Mouse (Mus musculus) midbrain, postnatal 0 days (tissue): ENCODE measurements around the gene Gdpd2. TPM values are rescaled to one million over a fixed set of nuclear protein-coding genes. Genes with fewer than 3 reads are reported as not detected.
A peak's percentile ranks its signal among the peaks of the same experiment; 100 is the strongest.

Experiments
- ATAC-seq: fragments of 200-750 bp; cut with Nextera tagmentation; 2 replicates; pipeline ENCODE4 v1.8.0; 2017; ENCODE audit warnings: moderate number of reproducible peaks, mild to moderate bottlenecking, moderate TSS enrichment, moderate library complexity; ENCODE audit not compliant: low FRiP score
- DNase-seq: peaks from one replicate; pipeline ENCODE4 v3.0.0-alpha.2; 2015; ENCODE audit warnings: low spot score
- H3K27ac ChIP-seq: fragments of 300-500 bp; sonication (generic); 2 replicates; pipeline ENCODE4 v1.5.1; 2014; ENCODE audit warnings: low read depth, mild to moderate bottlenecking, low read length, mixed read lengths
- H3K27me3 ChIP-seq: fragments of 300-500 bp; sonication (generic); 2 replicates; pipeline ENCODE4 v1.6.1; 2014; ENCODE audit warnings: low read length, control low read depth, mixed read lengths; ENCODE audit not compliant: insufficient read depth
- H3K36me3 ChIP-seq: fragments of 300-500 bp; sonication (generic); 2 replicates; pipeline ENCODE4 v1.6.1; 2014; ENCODE audit warnings: low read length, control low read depth, mixed read lengths; ENCODE audit not compliant: insufficient read depth
- H3K4me1 ChIP-seq: fragments of 300-500 bp; sonication (generic); 2 replicates; pipeline ENCODE4 v1.6.1; 2014; ENCODE audit warnings: mild to moderate bottlenecking, control low read depth, antibody characterized with exemption, low read length, mixed read lengths; ENCODE audit not compliant: insufficient read depth
- H3K4me2 ChIP-seq: fragments of 300-500 bp; sonication (generic); 2 replicates; pipeline ENCODE4 v1.6.1; 2014; ENCODE audit warnings: low read depth, mild to moderate bottlenecking, low read length, mixed read lengths; ENCODE audit not compliant: poor library complexity, severe bottlenecking
- H3K4me3 ChIP-seq: fragments of 300-500 bp; sonication (generic); 2 replicates; pipeline ENCODE4 v1.5.1; 2014; ENCODE audit warnings: low read depth, mild to moderate bottlenecking, low read length, moderate library complexity
- H3K9ac ChIP-seq: fragments of 300-500 bp; sonication (generic); replicated peaks from 2 replicates; pipeline ENCODE4 v1.6.1; 2014; ENCODE audit warnings: mild to moderate bottlenecking, low read length, moderate library complexity, mixed read lengths; ENCODE audit not compliant: poor library complexity, severe bottlenecking
- H3K9me3 ChIP-seq: fragments of 300-500 bp; sonication (generic); 2 replicates; pipeline ENCODE4 v1.6.1; 2016; ENCODE audit warnings: low read length, control low read depth
- CTCF ChIP-seq: IDR thresholded peaks from 2 replicates; pipeline ENCODE4 v1.5.1; 2016; ENCODE audit warnings: antibody characterized with exemption, mild to moderate bottlenecking
- WGBS: fragments of 180-500 bp; shearing (Covaris S2); extraction: QIAGEN DNeasy Blood & Tissue Kit; methylation state at CpG from one replicate; pipeline ENCODE4 v1.1.7; 2014; 5-methylcytosine and 5-hydroxymethylcytosine counted together
- polyA plus RNA-seq: library from polyadenylated mRNA; unstranded; fragments of >200 nt; fragmentation: Nextera tagmentation; extraction: Ambion mirVana; gene quantifications from 2 replicates; pipeline ENCODE4 v1.2.1, GENCODE M21; 2015
- total RNA-seq: library from RNA; depleted of rRNA; stranded (reverse); fragments of >200 nt; gene quantifications from 2 replicates; pipeline ENCODE4 v1.2.3, GENCODE M21; 2014

Gene Gdpd2
- total and polyA plus RNA-seq, 2 experiments from 2014 or later = 42.5 to 43.8 TPM

GRCm38 (mm10) chrX:100716173-100716572, 13.5 kb upstream of the Gdpd2 start:
- H3K36me3 ChIP-seq = no peaks in the 10 kb centered on the region
- no peaks in the 10 kb centered on the region for H3K9me3 ChIP-seq
- no peaks in the 10 kb centered on the region for H3K4me1 ChIP-seq
- DNase-seq (no peak), ATAC-seq (no peak)
- TF ChIP-seq CTCF = no peak
- H3K4me2 ChIP-seq = no peak overlapping the region
- H3K9ac ChIP-seq = no peak overlapping the region
- no peak overlapping the region for H3K27ac ChIP-seq
- no peaks in the 10 kb centered on the region for H3K27me3 ChIP-seq
- H3K4me3 ChIP-seq = no peak overlapping the region
- 88% methylated on average over 6 of the region's 6 CpGs for WGBS

GRCm38 (mm10) chrX:100728947-100729346, 726 bp upstream of the Gdpd2 start:
- no peak overlapping the region for H3K4me3 ChIP-seq
- DNase-seq = peak; percentile 69
- no peaks in the 10 kb centered on the region for H3K4me1 ChIP-seq
- no peak for TF ChIP-seq CTCF
- H3K27me3 ChIP-seq = no peaks in the 10 kb centered on the region
- no peaks in the 10 kb centered on the region for H3K9me3 ChIP-seq
- 19% methylated on average over 1 of the region's 1 CpGs for WGBS
- H3K4me2 ChIP-seq = no peak overlapping the region
- 0 out of 2 replicates have a peak, but pooled peaks have one; percentile 26 for ATAC-seq
- H3K36me3 ChIP-seq = no peaks in the 10 kb centered on the region
- H3K9ac ChIP-seq = no peak overlapping the region
- H3K27ac ChIP-seq = 0 out of 2 replicates have a peak overlapping the region, but pooled peaks have one; percentile 26

GRCm38 (mm10) chrX:100730266-100730665, 593 bp downstream of the Gdpd2 start:
- WGBS = 39% methylated on average over 8 of the region's 8 CpGs
- DNase-seq (no peak), ATAC-seq (peak; percentile 54; the same call in 1 of the 2 replicates)
- peak overlapping the region; percentile 54 for H3K4me2 ChIP-seq
- peak overlapping the region; percentile 50; the same call in 1 of the 2 replicates for H3K9ac ChIP-seq
- H3K4me1 ChIP-seq = no peaks in the 10 kb centered on the region
- no peaks in the 10 kb centered on the region for H3K36me3 ChIP-seq
- H3K9me3 ChIP-seq = no peaks in the 10 kb centered on the region
- H3K27ac ChIP-seq = no peak overlapping the region
- no peak for TF ChIP-seq CTCF
- no peaks in the 10 kb centered on the region for H3K27me3 ChIP-seq
- peak overlapping the region; percentile 31 for H3K4me3 ChIP-seq

- H3K4me1 ChIP-seq = no peaks in the 10 kb centered on the region
- TF ChIP-seq CTCF = no peak
- H3K4me3 ChIP-seq = no peak overlapping the region
- H3K4me2 ChIP-seq = no peak overlapping the region
- no peak overlapping the region for H3K27ac ChIP-seq
- H3K9ac ChIP-seq = no peak overlapping the region
- no peaks in the 10 kb centered on the region for H3K36me3 ChIP-seq
- DNase-seq (no peak), ATAC-seq (no peak)
- WGBS = 80% methylated on average over 7 of the region's 7 CpGs
- peaks cover 2% of the 10 kb centered on the region; the same call in 1 of the 2 replicates for H3K27me3 ChIP-seq
- no peaks in the 10 kb centered on the region for H3K9me3 ChIP-seq
Measured at GRCm38 (mm10) chrX:100734359-100734758, 4.7 kb downstream of the Gdpd2 start.

- WGBS = 24% methylated on average over 14 of the region's 14 CpGs
- H3K36me3 ChIP-seq = no peaks in the 10 kb centered on the region
- no peak overlapping the region; the same call in 1 of the 2 replicates for H3K9ac ChIP-seq
- peak; percentile 71 for TF ChIP-seq CTCF
- H3K27ac ChIP-seq = no peak overlapping the region
- H3K27me3 ChIP-seq = peaks cover 2% of the 10 kb centered on the region; the same call in 1 of the 2 replicates
- peak; percentile 74 for DNase-seq
- H3K4me3 ChIP-seq = peak overlapping the region; percentile 28
- no peaks in the 10 kb centered on the region for H3K4me1 ChIP-seq
- peak overlapping the region; percentile 47 for H3K4me2 ChIP-seq
- peak; percentile 81 for ATAC-seq
- H3K9me3 ChIP-seq = no peaks in the 10 kb centered on the region
Measured at GRCm38 (mm10) chrX:100738918-100739317, 9.2 kb downstream of the Gdpd2 start.

- TF ChIP-seq CTCF = no peak
Measured at GRCm38 (mm10) chrX:100739443-100739842, 9.8 kb downstream of the Gdpd2 start.

More at GRCm38 (mm10) chrX:100739443-100739842, 9.8 kb downstream of the Gdpd2 start:
- H3K9me3 ChIP-seq = no peaks in the 10 kb centered on the region
- ATAC-seq (peak; percentile 86), DNase-seq (peak; percentile 47)
- peak overlapping the region; percentile 47 for H3K4me2 ChIP-seq
- H3K27me3 ChIP-seq = peaks cover 2% of the 10 kb centered on the region; the same call in 1 of the 2 replicates
- H3K4me1 ChIP-seq = no peaks in the 10 kb centered on the region
- 35% methylated on average over 7 of the region's 10 CpGs for WGBS
- no peaks in the 10 kb centered on the region for H3K36me3 ChIP-seq
- H3K9ac ChIP-seq = no peak overlapping the region; the same call in 1 of the 2 replicates
- H3K4me3 ChIP-seq = peak overlapping the region; percentile 28
- no peak overlapping the region for H3K27ac ChIP-seq
